Mouse (Mus musculus) heart, postnatal 0 days (tissue): Measurements from ENCODE around the gene Slc26a1.

Experiments used
- CTCF ChIP-seq: IDR thresholded peaks from 2 replicates; pipeline ENCODE4 v1.5.1; 2016; ENCODE audit warnings: antibody characterized with exemption, control low read depth, low read depth
- EP300 ChIP-seq: IDR thresholded peaks from 2 replicates; pipeline ENCODE4 v1.6.1; 2016; ENCODE audit warnings: antibody characterized with exemption, low read depth

- TF ChIP-seq CTCF (no peak), EP300 (no peak)
Observed at GRCm38 (mm10) chr5:108662772-108663171, 12.6 kb downstream of the Slc26a1 start.
